Mouse (Mus musculus): ENCODE results near the gene B4galt4. TPM values are rescaled to one million over a fixed set of nuclear protein-coding genes. Genes with fewer than 3 reads are reported as not detected.

B4galt4 gene
- polyA plus RNA-seq, 1 experiment from 2014 or later, result 30.6 TPM

GRCm38 (mm10) chr16:38812521-38812920 is 70.5 kb downstream of the B4galt4 start:
- WGBS, result 30% methylated on average over 8 of the region's 8 CpGs
- H3K36me3 ChIP-seq, result no peaks in the 10 kb centered on the region
- peaks cover 8% of the 10 kb centered on the region for H3K4me1 ChIP-seq
- no peaks in the 10 kb centered on the region for H3K27me3 ChIP-seq
- no peak for ATAC-seq (replicated peaks; ENCODE audit: low FRiP score)
- no peak overlapping the region for H3K9ac ChIP-seq
- H3K4me2 ChIP-seq, result no peak overlapping the region
- H3K9me3 ChIP-seq (replicated peaks), result no peaks in the 10 kb centered on the region
- H3K27ac ChIP-seq, result no peak overlapping the region
- no peak overlapping the region for H3K4me3 ChIP-seq (replicated peaks)

Other genes starting within 250 kb of the B4galt4 start
- 32.1 and 32.3 TPM in 2 replicates for gene Timmdc1, start 219.6 kb upstream of the B4galt4 start, polyA plus RNA-seq (2015; fragmentation: Nextera tagmentation; extraction: Ambion mirVana)
- gene Poglut1, start 192.0 kb upstream of the B4galt4 start, polyA plus RNA-seq (2015; fragmentation: Nextera tagmentation; extraction: Ambion mirVana), result 58.0 and 60.6 TPM in 2 replicates
- 118 and 125 TPM in 2 replicates for gene Tmem39a, start 183.6 kb upstream of the B4galt4 start, polyA plus RNA-seq (2015; fragmentation: Nextera tagmentation; extraction: Ambion mirVana)
- 10.4 and 12.6 TPM in 2 replicates for gene Arhgap31, start 29.0 kb upstream of the B4galt4 start, polyA plus RNA-seq (2015; fragmentation: Nextera tagmentation; extraction: Ambion mirVana)
- gene Upk1b, start 58.1 kb downstream of the B4galt4 start, polyA plus RNA-seq (2015; fragmentation: Nextera tagmentation; extraction: Ambion mirVana), result 4.9 and 10.1 TPM in 2 replicates
- gene 4930435E12Rik, start 86.5 kb downstream of the B4galt4 start, polyA plus RNA-seq (2015; fragmentation: Nextera tagmentation; extraction: Ambion mirVana), result not detected in 2 replicates
- 2.1 and 2.6 TPM in 2 replicates for gene Igsf11, start 150.4 kb downstream of the B4galt4 start, polyA plus RNA-seq (2015; fragmentation: Nextera tagmentation; extraction: Ambion mirVana)

Measured in kidney, embryonic 15.5 days (tissue).